Mouse (Mus musculus) liver, postnatal 0 days (tissue): ENCODE measurements around the gene Nat8f2.

ENCODE experiments used
- CTCF ChIP-seq: sonication (generic); IDR thresholded peaks from 2 replicates; pipeline ENCODE4 v1.5.1; 2016; ENCODE audit warnings: antibody characterized with exemption, low read depth
- EP300 ChIP-seq: IDR thresholded peaks from 2 replicates; pipeline ENCODE4 v1.6.1; 2016; ENCODE audit warnings: antibody characterized with exemption, low read depth, mild to moderate bottlenecking

DNA sequence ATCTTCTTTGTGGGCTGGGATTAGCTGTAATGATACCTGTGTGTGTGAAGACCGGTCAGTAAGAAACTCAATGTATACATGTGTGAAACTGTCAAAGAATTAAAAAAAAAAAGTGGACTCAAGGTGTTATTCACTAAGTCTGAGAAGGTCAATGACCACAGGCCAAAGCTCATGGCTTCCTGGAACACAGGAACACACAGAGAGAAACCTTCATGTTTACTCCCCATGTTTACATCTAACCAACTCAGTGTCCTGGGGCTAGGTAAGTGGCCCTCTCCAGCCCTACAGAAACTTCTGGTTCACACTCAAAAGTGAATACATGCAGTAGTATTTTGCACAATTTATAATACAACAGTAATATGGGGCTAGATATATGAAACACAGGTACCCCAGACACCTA is 40.7 kb upstream of the Nat8f2 start:
- TF ChIP-seq CTCF (no peak), EP300 (no peak)
